Mouse (Mus musculus): Measurements from ENCODE around the gene Ampd2.

The Ampd2 gene

DNA sequence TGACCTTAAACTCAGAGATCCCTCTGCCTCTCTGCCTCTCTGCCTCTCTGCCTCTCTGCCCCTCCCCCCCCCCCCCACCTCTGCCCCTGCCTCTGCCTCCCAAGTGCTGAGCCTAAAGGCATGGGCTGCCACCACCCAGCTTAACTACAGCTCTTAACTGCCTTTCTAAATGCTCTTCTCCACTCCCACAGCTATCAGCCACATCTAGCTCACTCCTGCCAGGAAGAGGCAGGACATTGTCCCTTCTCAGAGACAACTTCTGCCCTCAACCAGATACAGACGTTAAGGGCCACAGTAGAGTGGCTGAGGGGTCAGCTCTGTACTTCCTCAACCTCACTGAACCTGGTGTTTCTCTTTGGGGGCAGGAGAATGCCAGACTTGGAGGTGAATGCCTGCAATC lies 17.6 kb downstream of the Ampd2 start:
- no peak for DNase-seq

DNA sequence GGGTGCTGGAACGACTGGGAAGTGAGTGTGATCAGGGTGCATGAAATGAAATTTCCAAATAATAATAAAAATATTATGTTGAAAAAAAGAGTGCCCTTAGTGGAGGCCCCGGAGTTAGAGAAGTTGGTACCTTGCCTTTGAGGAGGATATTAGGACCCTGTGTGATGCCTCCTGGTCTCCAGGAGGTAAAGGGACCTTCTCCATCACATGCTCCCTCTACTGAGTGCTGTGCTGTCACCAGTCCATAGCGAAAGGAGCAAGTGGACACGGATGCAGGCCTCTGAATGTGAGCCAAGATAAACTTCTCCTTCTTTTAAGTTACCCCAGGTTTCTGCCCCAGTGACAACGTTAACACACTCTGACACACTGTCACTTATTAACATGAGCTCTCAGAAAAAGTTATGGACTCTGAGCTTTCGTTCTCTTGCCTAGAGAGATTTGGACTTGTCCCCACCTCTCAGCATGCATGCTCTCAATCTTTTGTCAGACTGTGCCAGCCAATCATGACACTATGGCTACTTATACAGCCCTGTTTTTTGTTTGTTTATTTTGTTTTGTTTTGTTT lies 19.0 kb downstream of the Ampd2 start:
- peak; percentile 71 for DNase-seq

DNA sequence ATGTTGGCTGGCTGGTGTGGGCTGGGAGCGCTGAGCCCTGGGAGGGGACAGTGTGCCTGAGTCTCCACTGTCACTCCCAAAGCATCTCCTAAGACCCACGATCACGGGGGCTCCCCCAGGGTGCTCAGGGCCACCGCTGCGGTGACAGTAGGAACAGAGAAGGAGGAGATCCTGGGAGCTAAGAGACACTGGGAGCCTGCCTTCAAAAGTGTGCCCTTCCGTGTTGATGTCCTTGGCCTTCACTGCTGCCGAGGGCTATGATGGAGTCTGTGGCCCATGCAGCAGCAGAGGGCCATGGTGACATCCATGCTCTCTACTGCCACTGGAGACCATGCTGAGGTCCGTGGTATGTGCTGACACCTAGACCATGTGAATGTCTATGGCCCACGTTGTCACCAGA lies 20.9 kb downstream of the Ampd2 start:
- DNase-seq = no peak

DNA sequence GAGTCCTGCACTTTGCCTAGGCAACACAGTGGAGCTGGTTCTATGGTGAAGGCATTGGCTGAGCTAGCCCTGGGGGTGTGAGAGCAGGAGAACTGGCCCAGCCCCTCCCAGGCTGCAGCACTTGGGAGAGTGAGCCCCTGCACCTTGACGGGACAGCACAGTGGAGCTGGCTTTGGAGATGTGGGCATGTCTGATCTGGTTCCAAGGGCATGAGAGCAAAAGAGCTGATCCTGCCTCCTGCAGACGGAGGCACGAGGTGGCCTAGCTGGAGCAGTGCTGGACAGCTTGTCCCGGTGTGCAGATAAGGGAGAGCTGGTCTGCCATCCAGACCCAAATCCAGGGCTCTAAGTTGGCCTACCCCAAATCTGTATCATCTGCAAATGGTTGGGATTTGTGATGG lies 21.8 kb downstream of the Ampd2 start:
- no peak for DNase-seq

DNA sequence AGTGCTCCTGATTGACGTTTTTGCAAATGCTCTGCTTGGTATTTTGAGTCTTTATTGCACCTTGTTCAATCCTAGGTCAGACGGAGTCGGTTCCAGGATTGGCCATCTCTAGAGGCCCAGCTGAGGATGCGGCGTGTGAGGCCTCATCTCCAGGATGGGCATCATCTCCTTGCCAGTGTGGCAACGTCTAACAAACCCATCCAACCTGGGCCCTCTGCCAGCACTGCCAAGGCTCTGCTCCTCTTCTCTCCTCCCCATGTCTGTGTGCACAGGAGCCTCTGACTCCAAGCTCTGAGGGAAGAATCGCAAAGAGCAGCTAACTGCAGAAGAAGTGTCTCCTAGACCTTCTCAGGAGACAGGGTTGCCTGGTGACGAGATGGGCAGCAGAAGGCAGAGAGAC lies 23.8 kb downstream of the Ampd2 start:
- DNase-seq = no peak

DNA sequence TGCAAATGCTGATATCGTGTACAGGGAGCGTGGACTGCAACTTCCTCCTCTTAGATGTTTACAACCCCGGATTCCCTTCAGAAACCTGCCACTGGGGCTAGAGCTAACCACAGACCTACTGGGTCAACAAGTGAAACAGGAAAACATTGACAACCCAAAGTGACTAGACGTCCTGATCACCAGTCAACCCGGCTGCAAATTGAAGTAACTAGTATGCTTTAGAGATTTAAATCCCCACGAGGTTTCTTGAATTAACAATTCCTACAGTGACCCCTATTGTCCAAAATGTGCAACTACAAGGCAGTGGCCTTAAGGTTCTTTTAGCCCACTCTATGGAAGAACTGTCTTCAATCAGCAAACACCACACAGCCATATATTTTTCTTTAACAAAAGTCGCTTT lies 25.0 kb downstream of the Ampd2 start:
- DNase-seq = peak; percentile 73

DNA sequence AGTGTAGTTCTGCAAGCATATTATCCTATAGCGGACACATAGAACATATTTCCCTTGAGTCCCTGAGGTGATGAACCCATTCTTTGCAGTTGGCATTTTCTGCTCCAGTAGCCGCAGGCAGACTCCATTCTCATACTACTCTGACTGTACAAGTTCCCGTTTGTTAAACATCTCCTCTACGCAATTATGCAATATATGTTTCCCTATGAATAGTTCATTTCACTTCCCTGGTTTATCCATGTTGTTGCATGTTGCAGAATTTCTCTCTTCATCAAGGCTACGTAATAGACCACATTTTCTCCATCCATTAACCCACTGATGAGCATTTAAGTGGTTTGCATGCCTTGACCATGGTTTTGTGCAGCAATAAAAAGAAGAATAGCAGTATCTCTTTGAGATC lies 36.0 kb downstream of the Ampd2 start:
- DNase-seq = no peak

DNA sequence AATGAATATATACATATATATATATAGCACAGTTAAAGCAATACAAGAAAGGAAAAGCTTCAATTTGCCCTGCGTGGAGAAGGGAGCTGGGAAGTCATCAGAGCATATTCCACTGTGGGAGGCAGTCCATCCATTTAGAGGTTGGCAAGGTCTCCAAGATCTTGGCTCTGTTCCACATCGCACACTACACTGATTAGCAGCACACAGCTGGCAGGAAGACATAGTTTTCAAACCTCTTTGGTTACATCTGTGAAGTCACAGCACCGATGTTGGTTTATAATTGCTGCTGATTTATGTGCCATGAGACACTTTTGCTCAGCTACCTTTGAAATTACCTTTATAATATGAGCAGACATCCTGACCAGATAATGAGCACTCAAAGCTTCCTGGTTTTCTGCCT lies 38.1 kb downstream of the Ampd2 start:
- DNase-seq = no peak

DNA sequence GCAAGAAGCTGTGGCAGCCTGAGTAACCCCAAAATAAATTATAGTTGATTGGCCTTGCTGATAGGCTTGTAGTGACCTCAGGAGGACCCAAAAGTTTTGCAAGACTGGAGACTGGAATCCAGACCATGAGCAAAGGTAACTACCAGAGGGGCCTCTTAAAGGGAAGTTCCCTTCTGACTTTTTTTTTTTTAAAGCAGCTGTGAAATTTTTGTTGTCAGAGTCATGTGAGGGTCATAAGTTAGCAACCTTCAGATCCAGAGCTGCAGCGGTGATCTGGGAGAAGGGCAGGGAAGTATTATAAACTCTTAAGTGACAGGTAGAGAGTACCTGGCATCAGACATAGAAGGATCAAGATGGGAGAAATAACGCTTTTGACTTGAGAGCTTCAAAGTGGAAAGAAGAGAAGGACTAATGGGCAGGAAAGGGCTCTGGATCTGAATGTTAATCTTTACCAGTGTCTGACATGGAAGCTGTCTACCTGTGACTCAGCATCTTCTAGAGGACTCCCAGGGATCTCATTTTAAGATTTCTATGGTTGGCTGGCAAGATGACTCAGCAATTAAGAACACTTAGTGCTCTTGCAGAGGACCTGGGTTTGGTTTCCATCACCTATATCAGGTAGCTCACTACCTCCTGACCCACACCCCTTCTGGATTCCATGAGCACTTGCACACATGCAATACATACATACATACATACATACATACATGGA lies 39.4 kb downstream of the Ampd2 start:
- no peak for DNase-seq

DNA sequence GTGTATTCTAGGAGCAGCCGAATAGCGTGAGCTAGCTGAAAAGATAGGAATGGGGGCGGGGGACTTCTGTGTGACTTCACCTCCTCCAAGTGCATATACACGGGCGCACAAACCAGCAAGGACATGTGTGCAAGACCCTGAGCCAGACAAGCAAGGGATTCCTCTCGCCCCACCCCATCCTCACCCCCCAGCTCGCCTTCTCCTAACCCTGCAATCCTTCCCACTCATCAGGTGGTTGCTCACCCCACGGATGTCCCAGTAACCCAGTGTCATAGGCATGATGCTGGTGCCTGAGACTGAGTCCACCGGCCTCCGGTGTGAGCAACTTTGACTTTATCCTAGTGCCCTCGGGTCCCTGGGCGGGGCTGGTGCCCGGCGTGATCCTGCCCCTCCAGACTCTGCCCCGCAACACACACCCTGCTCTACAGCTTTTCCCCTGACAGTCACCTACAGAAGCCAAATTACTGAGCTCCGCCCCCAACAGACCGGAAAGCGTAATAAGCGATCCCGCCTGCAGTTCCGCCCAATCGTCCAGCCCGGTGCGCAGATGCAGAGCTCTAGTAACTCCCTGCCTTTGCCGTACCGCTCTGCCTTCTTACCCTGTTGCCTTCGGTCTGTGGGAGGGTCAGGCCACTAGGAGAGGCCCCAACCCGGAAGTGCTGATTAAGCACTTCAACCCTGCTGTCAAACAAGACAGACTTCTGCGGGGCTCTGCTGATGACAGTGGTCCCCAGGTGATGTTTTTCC lies 41.9 kb downstream of the Ampd2 start, which contains the start of gene Gstm4:
TSS of gene Gstm4 (minus strand) at position 501 of the 747 bp plus-strand sequence.
- peak; percentile 92 for DNase-seq

DNA sequence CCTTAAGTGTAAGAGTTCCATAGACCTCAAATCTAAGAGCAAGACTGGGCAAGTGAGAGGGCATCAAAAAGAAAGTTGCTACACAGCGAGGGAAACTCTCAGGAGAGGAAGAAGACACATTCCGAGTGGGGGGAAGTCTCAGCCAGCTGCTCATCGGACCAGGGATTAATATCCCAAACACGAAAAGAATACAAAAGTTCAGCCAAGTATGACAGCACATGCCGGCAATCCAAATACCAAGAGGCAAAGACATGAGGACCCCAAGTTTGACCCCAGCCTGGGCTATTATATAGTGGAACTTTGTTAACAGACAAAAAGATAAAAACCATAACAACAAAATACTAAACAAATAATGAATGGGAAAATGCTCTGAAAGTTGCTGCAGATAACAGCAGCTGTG lies 53.3 kb downstream of the Ampd2 start:
- DNase-seq = peak; percentile 63

DNA sequence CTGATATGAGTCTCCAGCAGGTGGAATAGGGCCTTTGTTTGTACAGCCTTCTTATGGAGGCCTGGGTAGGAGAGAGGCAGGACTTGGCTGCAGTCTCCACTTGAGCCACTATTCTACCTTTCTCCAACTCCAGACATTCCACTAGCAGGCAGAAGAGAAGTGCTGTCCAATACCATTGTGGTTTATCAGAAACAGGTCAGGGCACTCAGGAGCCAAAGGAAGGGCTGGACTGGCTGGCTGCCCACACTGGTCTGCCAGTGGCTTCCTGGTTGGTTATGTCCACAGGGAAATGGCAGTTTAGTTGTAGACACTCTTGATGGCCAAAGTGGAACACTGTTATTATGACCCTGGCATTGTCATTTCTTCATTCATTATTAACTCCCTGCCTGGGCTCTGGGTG lies 54.3 kb downstream of the Ampd2 start:
- no peak for DNase-seq

DNA sequence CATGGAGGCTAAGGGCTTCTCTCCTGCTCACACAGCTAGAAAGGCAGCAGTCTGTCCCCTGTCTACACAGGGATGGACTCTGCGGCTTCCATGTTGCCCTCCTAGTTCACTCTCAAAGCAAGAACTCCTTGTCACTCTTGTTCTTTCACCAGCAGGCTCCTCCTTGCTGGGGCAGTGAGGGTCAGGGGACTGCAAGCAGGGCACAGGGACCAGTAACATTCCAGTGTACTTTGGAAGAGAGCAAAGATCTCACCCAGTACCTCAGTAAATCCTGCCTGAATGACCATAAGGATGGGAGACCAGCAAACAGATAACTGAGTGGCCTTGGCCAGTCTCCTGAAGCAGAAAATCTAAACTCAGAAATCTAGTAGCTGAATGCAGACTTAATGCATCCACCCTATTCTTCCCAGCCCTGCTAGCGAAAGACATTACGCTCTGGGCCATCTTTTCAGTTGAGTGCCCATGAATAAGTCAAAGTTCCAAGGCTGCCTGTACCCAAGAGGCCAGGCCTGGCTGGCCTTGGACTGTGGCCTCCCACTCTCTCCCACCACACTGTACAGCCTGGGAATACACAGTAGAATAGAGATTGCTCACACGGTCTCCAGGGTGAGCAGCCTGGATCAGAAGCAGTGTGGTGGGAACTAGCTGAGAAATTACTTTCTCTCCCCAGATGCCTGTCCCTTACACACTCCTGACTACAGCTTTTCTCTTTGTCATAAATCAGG lies 57.6 kb downstream of the Ampd2 start:
- peak; percentile 43 for DNase-seq

DNA sequence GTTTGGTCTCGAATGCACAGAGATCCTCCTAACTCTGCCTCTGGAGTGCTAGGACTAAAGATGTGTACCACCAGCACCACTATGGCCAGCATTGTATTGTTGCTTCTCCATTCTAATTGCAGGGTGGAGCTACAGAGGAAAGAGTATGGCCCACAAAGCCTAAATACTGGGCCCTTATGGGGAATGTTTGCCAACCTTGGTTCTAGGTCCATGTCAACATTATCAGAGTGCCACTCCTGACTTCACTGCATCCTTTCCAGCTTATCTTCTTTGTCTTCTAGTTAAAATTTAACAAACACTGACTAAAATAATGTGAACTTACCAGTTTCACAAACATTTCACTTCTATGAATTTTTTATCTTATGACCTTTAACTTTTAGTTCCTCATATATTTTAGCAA lies 59.9 kb downstream of the Ampd2 start:
- DNase-seq = no peak

DNA sequence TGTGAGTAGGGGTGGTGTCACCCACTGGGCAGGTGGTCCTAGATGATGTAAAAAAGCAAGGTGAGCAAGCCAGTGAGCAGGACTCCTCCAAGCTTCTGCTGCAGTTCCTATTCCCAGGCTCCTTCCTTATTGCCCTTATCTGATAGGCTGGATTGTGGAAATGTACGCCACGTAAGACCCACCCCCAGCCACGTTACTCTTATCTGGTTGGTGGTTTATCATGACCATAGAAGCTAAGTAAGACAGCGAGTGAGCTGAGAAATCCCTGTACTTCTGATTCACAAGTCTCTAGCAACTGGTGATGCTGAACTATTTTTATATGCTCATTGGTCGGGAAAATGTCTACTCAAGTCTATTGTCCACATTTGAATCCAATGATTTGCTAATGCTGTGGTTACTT lies 60.4 kb downstream of the Ampd2 start:
- no peak for DNase-seq

DNA sequence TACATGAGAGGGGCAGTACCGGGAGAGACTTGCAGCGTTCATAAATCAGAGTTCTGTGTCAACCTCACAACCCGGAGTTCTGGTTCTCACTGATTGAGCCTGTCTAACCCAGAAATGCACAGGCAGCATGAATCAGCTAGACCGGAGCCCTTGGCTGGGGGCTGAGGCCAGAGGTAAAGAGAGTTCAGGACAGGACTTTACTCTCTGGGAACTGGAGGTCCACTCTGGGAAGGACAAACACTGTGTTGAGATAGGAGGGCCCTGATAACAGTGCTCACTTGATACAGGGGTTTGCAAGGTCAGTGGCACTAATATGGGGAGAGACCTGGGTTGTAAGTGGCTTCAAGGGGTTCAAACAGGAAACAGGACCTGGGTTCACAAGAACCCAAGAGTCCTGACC lies 61.1 kb downstream of the Ampd2 start:
- DNase-seq = peak; percentile 41
